Mouse (Mus musculus) retina, embryonic 14.5 days (tissue): ENCODE results near the gene Cacna1s.

Experiments used
- DNase-seq: peaks from one replicate; pipeline ENCODE4 v3.0.0-alpha.2; 2015; ENCODE audit warnings: low spot score

The Cacna1s gene

GRCm38 (mm10) chr1:136117069-136117468 lies 64.5 kb downstream of the Cacna1s start:
- DNase-seq, result no peak

GRCm38 (mm10) chr1:136118875-136119274 lies 66.3 kb downstream of the Cacna1s start:
- DNase-seq, result peak; percentile 69

GRCm38 (mm10) chr1:136119571-136120262 lies 67.2 kb downstream of the Cacna1s start:
- DNase-seq, result no peak

GRCm38 (mm10) chr1:136120263-136120603 lies 67.7 kb downstream of the Cacna1s start:
- DNase-seq, result no peak

- no peak for DNase-seq
Observed at GRCm38 (mm10) chr1:136120785-136121184, 68.2 kb downstream of the Cacna1s start.

- DNase-seq, result no peak
Observed at GRCm38 (mm10) chr1:136122030-136122429, 69.5 kb downstream of the Cacna1s start.

- no peak for DNase-seq
Observed at GRCm38 (mm10) chr1:136126159-136126765, 73.7 kb downstream of the Cacna1s start.

- DNase-seq, result no peak
Observed at GRCm38 (mm10) chr1:136126895-136127294, 74.3 kb downstream of the Cacna1s start.

- no peak for DNase-seq
Observed at GRCm38 (mm10) chr1:136127856-136128255, 75.3 kb downstream of the Cacna1s start.

- DNase-seq, result no peak
Observed at GRCm38 (mm10) chr1:136128416-136128815, 75.9 kb downstream of the Cacna1s start.

- DNase-seq, result no peak
Observed at GRCm38 (mm10) chr1:136128944-136129589, 76.5 kb downstream of the Cacna1s start.

- no peak for DNase-seq
Observed at GRCm38 (mm10) chr1:136130107-136130506, 77.6 kb downstream of the Cacna1s start.

GRCm38 (mm10) chr1:136130951-136131558 lies 78.5 kb downstream of the Cacna1s start, which contains the start of gene Kif21b:
Gene Kif21b, plus strand, starts transcription at chr1:136131389.
- DNase-seq, result peak; percentile 94

GRCm38 (mm10) chr1:136131603-136132291 lies 79.2 kb downstream of the Cacna1s start:
- peak; percentile 61 for DNase-seq

- DNase-seq, result peak; percentile 57
Observed at GRCm38 (mm10) chr1:136132386-136133201, 80.0 kb downstream of the Cacna1s start.

GRCm38 (mm10) chr1:136133570-136134240 lies 81.2 kb downstream of the Cacna1s start:
- peak; percentile 37 for DNase-seq

GRCm38 (mm10) chr1:136134547-136134946 lies 82.0 kb downstream of the Cacna1s start:
- no peak for DNase-seq

GRCm38 (mm10) chr1:136135046-136135445 lies 82.5 kb downstream of the Cacna1s start:
- DNase-seq, result no peak

GRCm38 (mm10) chr1:136135777-136136444 lies 83.4 kb downstream of the Cacna1s start:
- no peak for DNase-seq

GRCm38 (mm10) chr1:136136547-136136946 lies 84.0 kb downstream of the Cacna1s start:
- peak; percentile 22 for DNase-seq
